Mouse (Mus musculus): ENCODE data around the gene Cstf3.

DNA sequence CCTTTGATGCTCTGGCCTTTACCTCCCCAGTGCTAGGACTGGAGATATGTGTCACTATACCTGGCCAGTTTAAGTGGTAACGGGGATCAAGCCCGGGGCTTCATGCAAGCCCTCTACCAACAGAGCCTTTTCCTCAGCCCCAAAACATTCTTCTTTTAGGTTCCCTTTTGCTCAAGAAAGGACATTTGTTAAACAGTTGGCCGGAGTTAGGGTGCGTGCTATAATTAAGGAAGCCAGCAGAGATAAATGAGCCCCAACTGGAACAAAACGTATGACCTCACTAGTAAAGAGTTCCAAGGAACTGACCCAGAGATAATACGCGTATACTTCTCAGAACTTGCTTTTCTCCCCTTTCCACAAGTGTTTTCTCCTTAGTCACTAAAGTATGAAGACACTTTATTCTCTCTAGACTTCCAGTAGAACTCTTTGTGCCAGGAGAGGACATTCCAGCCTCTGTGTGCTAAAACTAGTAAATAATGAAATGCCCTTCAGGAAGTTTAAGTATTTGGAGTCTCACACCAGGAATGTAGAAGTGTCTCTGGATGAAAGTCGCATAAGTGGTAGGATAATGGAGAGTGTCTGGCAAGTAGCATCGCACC, 8.9 kb upstream of the Cstf3 start:
- TF ChIP-seq REST (IDR thresholded peaks at IDR 0.05; ENCODE audit: insufficient read depth, insufficient read length) (no peak), TCF12 (IDR thresholded peaks at IDR 0.05; ENCODE audit: insufficient read depth, poor library complexity, severe bottlenecking) (no peak), POLR2A (IDR thresholded peaks at IDR 0.05; ENCODE audit: insufficient read length, low read depth) (no peak)
